Mouse (Mus musculus) limb, embryonic 13.5 days (tissue): ENCODE results near the gene Arl2bp. TPM values are rescaled to one million over a fixed set of nuclear protein-coding genes. Genes with fewer than 3 reads are reported as not detected.

Experiments used
- ATAC-seq: fragments of 200-750 bp; cut with Nextera tagmentation; 2 replicates; pipeline ENCODE4 v1.8.0; 2017; ENCODE audit warnings: low read depth, moderate number of reproducible peaks, moderate TSS enrichment; ENCODE audit not compliant: low FRiP score
- H3K27ac ChIP-seq: fragments of 300-500 bp; sonication (generic); 2 replicates; pipeline ENCODE4 v1.5.1; 2015; ENCODE audit warnings: inconsistent platforms, mild to moderate bottlenecking, moderate library complexity
- H3K27me3 ChIP-seq: fragments of 300-500 bp; sonication (generic); 2 replicates; pipeline ENCODE4 v1.6.1; 2015; ENCODE audit warnings: mild to moderate bottlenecking, inconsistent platforms
- H3K36me3 ChIP-seq: fragments of 300-500 bp; sonication (generic); 2 replicates; pipeline ENCODE4 v1.6.1; 2015; ENCODE audit warnings: inconsistent platforms, mild to moderate bottlenecking, moderate library complexity
- H3K4me1 ChIP-seq: fragments of 300-500 bp; sonication (generic); 2 replicates; pipeline ENCODE4 v1.6.1; 2015; ENCODE audit warnings: inconsistent platforms
- H3K4me2 ChIP-seq: fragments of 300-500 bp; sonication (generic); replicated peaks from 2 replicates; pipeline ENCODE4 v1.6.1; 2015; ENCODE audit warnings: inconsistent platforms, mild to moderate bottlenecking, moderate library complexity
- H3K4me3 ChIP-seq: fragments of 300-500 bp; sonication (generic); 2 replicates; pipeline ENCODE4 v1.5.1; 2015; ENCODE audit warnings: moderate library complexity, mild to moderate bottlenecking, inconsistent platforms
- H3K9ac ChIP-seq: fragments of 300-500 bp; sonication (generic); 2 replicates; pipeline ENCODE4 v1.6.1; 2015; ENCODE audit warnings: mild to moderate bottlenecking, inconsistent platforms
- H3K9me3 ChIP-seq: fragments of 300-500 bp; sonication (generic); 2 replicates; pipeline ENCODE4 v1.6.1; 2016; ENCODE audit warnings: inconsistent platforms
- WGBS: fragments of 180-500 bp; shearing (Covaris S2); methylation state at CpG from one replicate; pipeline ENCODE4 v1.1.7; 2015; 5-methylcytosine and 5-hydroxymethylcytosine counted together
- polyA plus RNA-seq: library from polyadenylated mRNA; unstranded; fragments of >200 nt; fragmentation: Nextera tagmentation; extraction: Ambion mirVana; gene quantifications from 2 replicates; pipeline ENCODE4 v1.2.1, GENCODE M21; 2015

Gene Arl2bp
- polyA plus RNA-seq, 1 experiment from 2014 or later: 151 TPM

DNA sequence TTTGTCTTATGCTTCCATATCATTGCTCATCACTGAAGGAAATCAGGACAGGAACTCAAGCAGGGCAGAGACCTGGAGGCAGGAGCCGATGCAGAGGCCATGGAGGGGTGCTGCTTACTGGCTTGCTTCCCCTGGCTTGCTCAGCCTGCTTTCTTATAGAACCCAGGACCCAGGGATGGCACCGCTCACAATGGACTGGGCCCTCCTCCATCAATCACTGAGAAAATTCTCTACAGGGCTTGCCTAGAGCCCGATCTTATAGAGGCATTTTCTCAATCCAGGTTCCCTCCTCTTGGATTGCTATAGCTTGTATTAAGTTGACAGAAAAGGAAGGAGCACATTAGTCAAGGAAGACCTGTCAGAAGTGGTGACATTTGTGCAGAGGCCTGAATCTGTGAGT lies 30.2 kb downstream of the Arl2bp start:
- peak overlapping the region; percentile 79; the same call in 1 of the 2 replicates for H3K4me2 ChIP-seq
- 56% methylated on average over 3 of the region's 3 CpGs for WGBS
- peaks cover 72% of the 10 kb centered on the region for H3K27me3 ChIP-seq
- no peak for ATAC-seq
- no peak overlapping the region for H3K27ac ChIP-seq
- peaks cover 12% of the 10 kb centered on the region for H3K4me1 ChIP-seq
- H3K9ac ChIP-seq: no peak overlapping the region
- H3K4me3 ChIP-seq: peak overlapping the region; percentile 48; the same call in 1 of the 2 replicates
- no peaks in the 10 kb centered on the region for H3K9me3 ChIP-seq
- no peaks in the 10 kb centered on the region for H3K36me3 ChIP-seq

DNA sequence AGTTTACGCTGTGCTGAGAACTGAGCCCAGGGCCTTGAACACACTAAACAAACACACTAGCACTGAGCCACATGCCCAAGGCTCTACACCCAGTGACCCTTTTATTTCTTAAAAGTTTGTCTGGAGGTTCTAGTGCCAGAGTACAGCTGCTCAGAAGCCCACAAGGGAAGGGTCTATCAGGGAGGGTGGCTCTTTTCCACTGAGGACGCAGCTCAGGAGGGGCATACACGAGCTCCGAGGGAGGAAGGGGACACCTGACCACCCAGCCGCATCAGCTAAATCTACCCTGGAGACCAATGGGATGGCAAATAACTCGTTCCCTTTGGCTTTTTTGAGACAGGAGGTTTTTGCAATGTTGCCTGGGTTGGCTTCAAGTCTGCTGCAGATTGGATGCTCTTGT lies 31.6 kb downstream of the Arl2bp start:
- Histone ChIP-seq H3K27ac (no peak overlapping the region), H3K36me3 (no peaks in the 10 kb centered on the region), H3K4me3 (no peak overlapping the region), H3K4me2 (no peak overlapping the region), H3K9ac (no peak overlapping the region), H3K27me3 (peaks cover 60% of the 10 kb centered on the region), H3K9me3 (no peaks in the 10 kb centered on the region), H3K4me1 (peaks cover 12% of the 10 kb centered on the region)
- ATAC-seq: no peak
- 81% methylated on average over 6 of the region's 6 CpGs for WGBS

DNA sequence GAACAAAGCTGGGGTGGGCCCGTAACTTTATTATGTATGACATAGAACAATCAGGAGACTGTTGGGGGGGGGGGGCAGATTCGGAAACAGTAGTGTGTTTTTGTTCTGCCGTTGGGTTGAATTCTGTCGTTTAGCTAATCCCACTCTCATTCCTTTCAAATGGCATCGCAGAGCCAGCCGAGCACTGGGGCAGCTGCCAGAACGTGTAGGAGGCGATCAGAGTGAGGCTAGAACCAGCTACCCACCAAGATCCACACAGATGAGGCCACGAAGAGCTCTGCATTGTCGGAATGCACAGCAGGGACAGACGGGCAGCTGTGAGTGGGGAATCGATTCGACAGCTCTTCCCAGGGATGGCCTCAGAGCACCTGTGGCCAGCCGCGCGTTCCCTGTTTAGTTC lies 33.0 kb downstream of the Arl2bp start:
- no peak overlapping the region for H3K27ac ChIP-seq
- H3K9ac ChIP-seq: no peak overlapping the region
- no peaks in the 10 kb centered on the region for H3K9me3 ChIP-seq
- no peak for ATAC-seq
- 66% methylated on average over 16 of the region's 16 CpGs for WGBS
- H3K4me1 ChIP-seq: peaks cover 12% of the 10 kb centered on the region
- no peaks in the 10 kb centered on the region for H3K36me3 ChIP-seq
- H3K27me3 ChIP-seq: peaks cover 46% of the 10 kb centered on the region
- H3K4me3 ChIP-seq: no peak overlapping the region
- H3K4me2 ChIP-seq: no peak overlapping the region

DNA sequence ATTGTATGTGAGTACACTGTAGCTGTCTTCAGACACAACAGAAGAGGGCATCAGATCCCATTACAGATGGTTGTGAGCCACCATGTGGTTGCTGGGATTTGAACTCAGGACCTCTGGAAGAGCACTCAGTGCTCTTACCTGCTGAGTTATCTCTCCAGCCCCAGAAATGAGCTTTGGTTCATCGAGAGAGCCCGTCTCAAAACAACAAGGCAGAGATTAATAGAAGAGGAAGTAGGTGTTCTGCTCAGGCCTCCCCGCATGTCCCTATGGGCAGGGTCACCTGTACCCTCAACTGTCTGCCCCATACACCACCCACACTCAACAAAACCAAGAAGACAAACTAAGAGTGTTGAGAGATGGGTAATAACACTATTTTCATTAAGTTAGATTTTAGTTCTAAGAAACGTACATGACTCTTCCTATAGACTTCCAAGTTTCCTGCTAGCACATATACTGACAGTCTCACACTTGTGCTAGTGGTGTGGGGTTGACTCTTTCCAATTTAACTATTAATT lies 34.1 kb downstream of the Arl2bp start:
- no peak for ATAC-seq
- 87% methylated on average over 4 of the region's 4 CpGs for WGBS
- Histone ChIP-seq H3K9me3 (no peaks in the 10 kb centered on the region), H3K4me3 (no peak overlapping the region), H3K36me3 (no peaks in the 10 kb centered on the region), H3K27ac (no peak overlapping the region), H3K4me2 (no peak overlapping the region), H3K4me1 (peaks cover 7% of the 10 kb centered on the region), H3K9ac (no peak overlapping the region), H3K27me3 (peaks cover 35% of the 10 kb centered on the region)

DNA sequence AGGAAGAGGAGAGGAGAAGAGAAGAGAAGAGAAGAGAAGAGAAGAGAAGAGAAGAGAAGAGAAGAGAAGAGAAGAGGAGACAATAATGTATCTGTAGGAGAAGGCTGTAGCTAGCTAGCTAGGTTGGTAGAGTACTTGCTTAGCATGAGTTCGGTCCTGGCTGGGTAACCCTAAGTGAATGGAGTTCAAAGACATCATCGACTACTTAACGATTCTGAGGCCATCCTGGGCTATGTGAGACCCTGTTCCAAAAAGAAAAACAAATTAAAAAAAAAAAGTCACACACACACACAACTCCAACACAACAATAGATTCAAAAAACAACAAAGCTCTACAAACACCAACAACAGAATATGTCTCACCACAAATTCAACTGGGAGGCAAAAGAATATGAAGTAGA lies 35.8 kb downstream of the Arl2bp start:
- Histone ChIP-seq H3K36me3 (no peaks in the 10 kb centered on the region), H3K4me1 (no peaks in the 10 kb centered on the region), H3K9ac (no peak overlapping the region), H3K4me3 (peak overlapping the region; percentile 52; the same call in 1 of the 2 replicates), H3K27ac (no peak overlapping the region), H3K4me2 (peak overlapping the region; percentile 65), H3K9me3 (no peaks in the 10 kb centered on the region), H3K27me3 (peaks cover 18% of the 10 kb centered on the region)
- no peak for ATAC-seq
- WGBS: 67% methylated on average over 3 of the region's 3 CpGs

DNA sequence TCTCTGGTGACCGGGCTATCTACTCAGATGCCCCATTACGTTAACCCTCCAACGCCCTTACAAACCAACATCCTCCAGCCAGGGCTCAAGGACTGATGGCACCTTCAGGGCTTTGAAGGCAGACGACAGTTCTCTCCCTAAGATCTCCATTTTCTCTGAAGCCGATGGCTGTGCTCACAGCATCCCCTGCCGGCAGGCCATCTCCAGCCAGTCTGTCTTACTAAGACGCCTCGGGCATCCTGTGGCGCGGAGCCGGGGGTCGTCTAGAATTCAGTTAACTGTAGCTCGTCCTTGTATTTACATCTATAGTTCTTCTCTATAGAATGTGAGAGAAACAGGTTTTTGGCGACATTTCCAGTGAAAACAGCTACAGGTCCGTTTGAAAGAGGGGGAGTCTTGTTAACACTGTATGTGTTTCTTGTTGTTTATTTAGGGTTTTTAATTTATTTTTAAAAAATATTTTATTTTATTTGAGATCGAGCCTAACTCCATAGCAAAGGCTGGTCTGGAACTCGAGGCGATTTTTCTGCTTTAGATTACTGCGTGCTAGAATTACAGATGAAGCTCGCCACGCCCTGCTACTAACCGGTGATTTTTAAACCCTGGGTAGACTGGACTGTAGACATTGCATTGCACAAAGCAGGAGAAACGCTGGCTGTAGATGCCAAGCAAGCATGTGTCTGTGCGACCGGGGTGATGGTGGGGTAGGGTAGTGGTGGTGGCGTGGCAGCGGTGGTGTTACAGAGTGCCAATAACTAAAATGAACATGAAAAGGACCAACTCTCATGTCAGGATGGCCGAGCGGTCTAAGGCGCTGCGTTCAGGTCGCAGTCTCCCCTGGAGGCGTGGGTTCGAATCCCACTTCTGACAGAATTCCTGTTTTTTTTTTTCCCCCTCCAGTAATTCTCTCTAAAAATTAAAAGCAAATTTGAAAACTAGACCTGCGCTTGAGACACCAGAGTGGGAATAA lies 36.7 kb downstream of the Arl2bp start:
- Histone ChIP-seq H3K4me3 (peak overlapping the region; percentile 52), H3K27ac (peak overlapping the region; percentile 8; the same call in 1 of the 2 replicates), H3K36me3 (no peaks in the 10 kb centered on the region), H3K4me2 (peak overlapping the region; percentile 65), H3K9ac (peak overlapping the region; percentile 55), H3K9me3 (no peaks in the 10 kb centered on the region), H3K27me3 (peaks cover 10% of the 10 kb centered on the region), H3K4me1 (no peaks in the 10 kb centered on the region)
- peak; percentile 73 for ATAC-seq
- WGBS: under 1% methylated on average over 35 of the region's 35 CpGs

DNA sequence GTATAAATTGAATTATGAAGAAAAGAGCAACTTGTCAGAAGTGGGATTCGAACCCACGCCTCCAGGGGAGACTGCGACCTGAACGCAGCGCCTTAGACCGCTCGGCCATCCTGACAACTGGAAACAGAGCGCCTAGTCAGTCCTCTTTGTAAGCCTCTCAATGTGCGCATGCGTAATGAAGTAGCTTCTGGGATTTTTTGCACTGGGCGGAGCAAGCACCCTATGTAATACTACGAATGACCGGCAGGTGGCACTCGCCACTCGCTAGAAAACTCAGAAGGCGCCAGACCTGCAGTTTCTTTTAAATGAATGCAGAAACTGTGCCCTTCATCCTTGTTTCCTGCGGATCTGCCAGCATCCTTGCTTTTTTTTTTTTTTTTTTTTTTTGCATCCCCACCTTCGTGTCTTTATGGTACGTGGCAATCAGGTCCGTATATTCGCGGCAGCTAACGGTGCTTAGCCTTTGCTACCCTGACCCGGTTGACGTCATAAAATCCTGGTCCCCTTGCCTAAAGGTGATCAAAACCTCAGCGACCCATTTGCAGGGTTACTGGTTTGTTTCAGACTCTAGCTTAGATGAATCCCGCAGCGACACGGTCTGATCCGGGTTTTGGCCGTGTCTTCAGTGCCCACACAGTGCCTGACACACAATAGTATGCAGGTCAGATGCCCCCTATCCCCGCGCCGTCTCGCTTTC lies 37.7 kb downstream of the Arl2bp start:
- WGBS: under 1% methylated on average over 35 of the region's 35 CpGs
- peak; percentile 91 for ATAC-seq
- peak overlapping the region; percentile 73 for H3K4me2 ChIP-seq

DNA sequence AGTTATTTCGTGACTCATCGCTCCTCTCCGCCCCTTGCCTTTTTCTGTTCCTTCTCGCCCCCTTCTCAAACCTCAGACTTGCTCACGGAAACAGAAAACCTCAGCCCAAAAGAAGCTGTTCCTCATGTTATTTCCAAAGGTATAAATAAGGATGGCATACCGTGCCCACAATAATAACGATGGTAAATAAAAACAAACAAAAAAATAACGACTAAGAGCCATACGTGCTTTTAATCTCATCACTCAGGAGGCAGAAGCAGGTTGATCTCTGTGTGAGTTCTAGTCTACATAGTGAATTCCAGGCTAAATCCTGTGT lies 38.2 kb downstream of the Arl2bp start:
- no peaks in the 10 kb centered on the region for H3K36me3 ChIP-seq

More for the DNA sequence above, 37.7 kb downstream of the Arl2bp start:
- Histone ChIP-seq H3K27me3 (peaks cover 5% of the 10 kb centered on the region; the same call in 1 of the 2 replicates), H3K27ac (no peak overlapping the region), H3K9ac (peak overlapping the region; percentile 68), H3K4me1 (no peaks in the 10 kb centered on the region), H3K4me3 (peak overlapping the region; percentile 52), H3K9me3 (no peaks in the 10 kb centered on the region), H3K36me3 (no peaks in the 10 kb centered on the region)

DNA sequence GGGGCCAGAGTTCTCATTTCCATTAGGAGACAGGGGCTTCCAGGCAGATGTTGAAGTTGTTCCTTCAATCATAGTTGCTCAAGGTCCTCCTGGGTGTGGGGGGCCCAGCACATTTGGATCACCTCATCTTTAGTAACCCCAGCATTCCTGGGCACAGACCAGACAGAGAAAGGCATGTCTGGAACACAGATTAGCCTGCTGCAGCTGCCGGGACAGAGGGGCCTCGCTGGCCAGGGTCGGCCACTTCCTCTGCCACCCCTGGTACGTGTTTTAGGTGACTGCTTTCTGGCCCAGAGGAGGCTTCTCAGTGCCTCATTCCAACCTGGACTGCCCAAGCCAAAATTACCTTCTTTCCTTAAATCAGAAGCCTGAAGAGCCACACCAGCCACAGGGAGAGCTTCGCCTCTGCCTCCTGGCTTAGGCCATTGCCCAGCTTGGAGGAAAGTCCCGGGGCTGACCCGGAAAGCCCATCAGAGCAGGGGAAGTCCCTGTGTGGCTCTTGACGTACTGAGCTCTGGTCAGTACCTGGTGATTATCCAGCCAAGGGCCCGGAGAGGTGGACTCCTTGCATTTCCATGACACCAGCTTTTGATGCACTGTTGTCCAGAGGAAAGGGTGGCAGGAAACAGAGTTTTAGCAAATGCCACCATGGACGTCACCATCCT lies 39.3 kb downstream of the Arl2bp start:
- peaks cover 13% of the 10 kb centered on the region for H3K4me1 ChIP-seq
- 79% methylated on average over 10 of the region's 10 CpGs for WGBS
- no peak for ATAC-seq

More for the DNA sequence above, 38.2 kb downstream of the Arl2bp start:
- H3K27me3 ChIP-seq: no peaks in the 10 kb centered on the region
- peaks cover 4% of the 10 kb centered on the region; the same call in 1 of the 2 replicates for H3K4me1 ChIP-seq
- H3K4me3 ChIP-seq: peak overlapping the region; percentile 52
- no peak for ATAC-seq
- H3K9me3 ChIP-seq: no peaks in the 10 kb centered on the region
- H3K9ac ChIP-seq: peak overlapping the region; percentile 68
- peak overlapping the region; percentile 73 for H3K4me2 ChIP-seq
- 17% methylated on average over 9 of the region's 9 CpGs for WGBS
- no peak overlapping the region for H3K27ac ChIP-seq

DNA sequence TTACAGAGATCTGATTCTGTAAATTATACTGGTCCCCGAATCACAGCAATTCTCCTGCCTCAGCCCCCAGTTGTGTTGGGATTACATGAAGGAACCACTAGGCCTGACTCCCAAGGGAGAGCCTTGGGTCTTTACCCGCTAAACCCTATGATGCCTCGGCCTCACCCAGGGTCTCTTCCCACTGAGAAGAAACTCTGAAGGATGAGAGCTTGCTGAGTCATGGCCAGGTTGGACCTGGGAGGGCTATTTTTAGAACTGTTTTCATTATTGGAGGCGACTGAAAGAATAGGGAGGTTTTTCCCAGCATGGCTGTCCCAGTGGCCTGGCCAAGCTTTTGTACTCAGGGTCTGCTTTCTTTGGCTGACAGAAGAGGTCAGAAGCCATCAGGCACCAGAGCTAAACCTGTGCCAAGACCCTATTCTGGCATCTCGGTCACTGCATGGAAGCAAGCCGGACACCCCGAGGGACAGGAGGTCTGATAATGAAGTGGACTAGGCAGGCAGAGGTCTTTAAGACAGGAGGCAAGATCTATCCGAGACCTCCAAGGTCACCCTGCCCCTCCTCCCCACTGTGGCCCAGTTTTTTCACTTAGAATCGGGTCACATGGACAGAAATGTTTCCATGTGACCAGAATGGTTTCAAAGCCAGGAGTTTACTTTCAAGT lies 40.5 kb downstream of the Arl2bp start:
- H3K4me3 ChIP-seq: no peak overlapping the region
- H3K27me3 ChIP-seq: no peaks in the 10 kb centered on the region
- H3K27ac ChIP-seq: no peak overlapping the region
- H3K36me3 ChIP-seq: no peaks in the 10 kb centered on the region
- no peaks in the 10 kb centered on the region for H3K9me3 ChIP-seq
- peaks cover 19% of the 10 kb centered on the region for H3K4me1 ChIP-seq
- 77% methylated on average over 9 of the region's 9 CpGs for WGBS
- no peak overlapping the region for H3K4me2 ChIP-seq
- no peak for ATAC-seq
- H3K9ac ChIP-seq: no peak overlapping the region

More for the DNA sequence above, 39.3 kb downstream of the Arl2bp start:
- Histone ChIP-seq H3K4me3 (no peak overlapping the region), H3K36me3 (no peaks in the 10 kb centered on the region), H3K27me3 (no peaks in the 10 kb centered on the region), H3K27ac (no peak overlapping the region), H3K9ac (no peak overlapping the region), H3K4me2 (no peak overlapping the region), H3K9me3 (no peaks in the 10 kb centered on the region)

DNA sequence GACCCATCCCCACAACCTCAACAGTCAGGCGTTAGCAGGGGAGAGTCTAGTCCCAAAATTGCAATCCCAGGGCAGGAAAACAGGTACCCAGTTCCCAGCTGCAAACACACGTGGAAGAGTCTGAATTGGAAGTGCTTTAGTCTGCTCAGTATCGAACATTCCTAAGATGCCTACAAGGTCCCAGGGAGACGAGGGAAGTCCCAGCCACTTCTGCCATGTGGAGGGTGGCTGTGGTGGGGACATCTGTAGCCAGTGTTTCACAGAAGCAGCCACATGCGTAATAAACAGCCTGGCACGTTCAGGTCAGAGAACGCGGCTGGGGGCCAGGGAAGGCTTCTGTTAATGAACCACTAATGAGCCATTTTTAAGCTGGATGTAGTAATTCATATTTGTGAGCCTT lies 43.9 kb downstream of the Arl2bp start:
- Histone ChIP-seq H3K9ac (no peak overlapping the region), H3K4me2 (no peak overlapping the region), H3K4me3 (no peak overlapping the region), H3K9me3 (no peaks in the 10 kb centered on the region), H3K27me3 (0 out of 2 replicates have a peak, but pooled peaks cover 3% of the 10 kb centered on the region), H3K4me1 (peaks cover 19% of the 10 kb centered on the region), H3K27ac (no peak overlapping the region), H3K36me3 (no peaks in the 10 kb centered on the region)
- no peak for ATAC-seq
- WGBS: 24% methylated on average over 8 of the region's 8 CpGs
